Comparison of ENCODE assay signal across 8 mouse cellular contexts in genomic region chr6:134898095-134898965, GRCm38 (mm10). TPM values are rescaled to one million over a fixed set of nuclear protein-coding genes. Genes with fewer than 3 reads are reported as not detected.
DNase-seq lines count a peak whose midpoint lies in the region; ATAC-seq and TF ChIP-seq lines count a peak whose summit lies in the region.

TSS of gene Gpr19 (minus strand) at chr6:134898578.

- DNase-seq in 3T3-L1 (ENCODE audit: low read depth, low spot score) = peak; percentile 98
- DNase-seq in adrenal gland, postnatal 4 days (ENCODE audit: low spot score in 2 of 2) = peak; percentile 74 to 78
- DNase-seq in embryonic facial prominence, embryonic 14.5 days (ENCODE audit: low spot score) = peak; percentile 97
- DNase-seq in heart, adult 8-10 months (ENCODE audit: low spot score) = peak; percentile 92
- DNase-seq in kidney, adult 8-10 months = peak; percentile 90
- DNase-seq in limb, embryonic 14.5 days (ENCODE audit: low spot score) = peak; percentile 94
- DNase-seq in spleen, postnatal 14 days (ENCODE audit: low spot score in 2 of 2) = peak; percentile 68 to 72

- H3K4me2 ChIP-seq in embryonic facial prominence, embryonic 14.5 days (ENCODE audit: low read depth, low read length) = peak within 1 kb of the TSS; percentile 70
- H3K4me2 ChIP-seq in limb, embryonic 14.5 days (replicated peaks; ENCODE audit: low read depth, low read length, severe bottlenecking) = peak within 1 kb of the TSS; percentile 49
- H3K4me2 ChIP-seq in midbrain, embryonic 16.5 days (ENCODE audit: low read length) = peak within 1 kb of the TSS; percentile 82

- TF ChIP-seq POLR2A in limb, embryonic 14.5 days (IDR thresholded peaks at IDR 0.05; ENCODE audit: borderline replicate concordance, extremely low read depth, insufficient read depth, insufficient read length) = peak; percentile 98

- under 1% methylated on average over 51 of the region's 51 CpGs for WGBS in embryonic facial prominence, embryonic 14.5 days
- WGBS in limb, embryonic 14.5 days = under 1% methylated on average over 51 of the region's 51 CpGs
- WGBS in midbrain, embryonic 16.5 days = under 1% methylated on average over 51 of the region's 51 CpGs

- peak within 1 kb of the TSS; percentile 62 for H3K4me3 ChIP-seq in embryonic facial prominence, embryonic 14.5 days (ENCODE audit: low read depth, low read length)
- peak within 1 kb of the TSS; percentile 57 for H3K4me3 ChIP-seq in limb, embryonic 14.5 days (replicated peaks; ENCODE audit: low read length)
- H3K4me3 ChIP-seq in midbrain, embryonic 16.5 days (ENCODE audit: low read depth, low read length) = peak within 1 kb of the TSS; percentile 62

- ATAC-seq in embryonic facial prominence, embryonic 14.5 days (ENCODE audit: low read depth) = peak; percentile 95
- ATAC-seq in limb, embryonic 14.5 days (ENCODE audit: low FRiP score, low read depth) = peak; percentile 95
- peak; percentile 94 for ATAC-seq in midbrain, embryonic 16.5 days

- peaks cover 6% of the 10 kb centered on the region for H3K4me1 ChIP-seq in embryonic facial prominence, embryonic 14.5 days (ENCODE audit: control insufficient read depth, insufficient read depth, low read length)
- peaks cover 6% of the 10 kb centered on the region for H3K4me1 ChIP-seq in limb, embryonic 14.5 days (ENCODE audit: control insufficient read depth, insufficient read depth, low read length)
- H3K4me1 ChIP-seq in midbrain, embryonic 16.5 days (ENCODE audit: control insufficient read depth, insufficient read depth, low read length) = peaks cover 8% of the 10 kb centered on the region

- no peaks in the 10 kb centered on the region for H3K27me3 ChIP-seq in embryonic facial prominence, embryonic 14.5 days (replicated peaks; ENCODE audit: control insufficient read depth, insufficient read depth, low read length)
- no peaks in the 10 kb centered on the region for H3K27me3 ChIP-seq in limb, embryonic 14.5 days (ENCODE audit: control insufficient read depth, insufficient read depth, low read length)
- no peaks in the 10 kb centered on the region for H3K27me3 ChIP-seq in midbrain, embryonic 16.5 days (ENCODE audit: control insufficient read depth, insufficient read depth, low read depth, low read length)

- H3K27ac ChIP-seq in embryonic facial prominence, embryonic 14.5 days (replicated peaks; ENCODE audit: low read depth, low read length) = peak within 1 kb of the TSS; percentile 100
- H3K27ac ChIP-seq in limb, embryonic 14.5 days (replicated peaks; ENCODE audit: low read depth, low read length) = peak within 1 kb of the TSS; percentile 98
- peak within 1 kb of the TSS; percentile 100 for H3K27ac ChIP-seq in midbrain, embryonic 16.5 days (ENCODE audit: low read length)

- H3K9me3 ChIP-seq in embryonic facial prominence, embryonic 14.5 days (ENCODE audit: control insufficient read depth, low read length) = no peaks in the 10 kb centered on the region
- H3K9me3 ChIP-seq in limb, embryonic 14.5 days (ENCODE audit: control insufficient read depth, low read length) = no peaks in the 10 kb centered on the region
- no peaks in the 10 kb centered on the region for H3K9me3 ChIP-seq in midbrain, embryonic 16.5 days (replicated peaks; ENCODE audit: control insufficient read depth, low read length, poor library complexity, severe bottlenecking)

- no peaks in the 10 kb centered on the region for H3K36me3 ChIP-seq in embryonic facial prominence, embryonic 14.5 days (ENCODE audit: control insufficient read depth, insufficient read depth, low read length)
- H3K36me3 ChIP-seq in limb, embryonic 14.5 days (ENCODE audit: control insufficient read depth, insufficient read depth, low read length) = no peaks in the 10 kb centered on the region
- H3K36me3 ChIP-seq in midbrain, embryonic 16.5 days (ENCODE audit: control insufficient read depth, insufficient read depth, low read length) = no peaks in the 10 kb centered on the region

- H3K9ac ChIP-seq in embryonic facial prominence, embryonic 14.5 days (ENCODE audit: low read depth, low read length) = peak within 1 kb of the TSS; percentile 82
- H3K9ac ChIP-seq in limb, embryonic 14.5 days (ENCODE audit: low read depth, low read length, severe bottlenecking) = peak within 1 kb of the TSS; percentile 78
- peak within 1 kb of the TSS; percentile 91 for H3K9ac ChIP-seq in midbrain, embryonic 16.5 days (ENCODE audit: low read depth, low read length)

RNA-seq across cellular contexts. Expression of gene Gpr19, which starts in this region (rescaled TPM):
- 10 to 100 TPM; 13.6 to 16.4 TPM for total RNA-seq in adrenal gland, postnatal 4 days (2021)
- polyA plus RNA-seq in embryonic facial prominence, embryonic 14.5 days (2014; fragmentation: Nextera tagmentation; extraction: Ambion mirVana) = 8.0 and 8.8 TPM in 2 replicates
- 1 to 10 TPM; 2.6 to 5.8 (median 3.9) TPM for total RNA-seq in heart, adult 8-10 months (2022)
- 8.9 and 11.5 TPM in 2 replicates for polyA plus RNA-seq in limb, embryonic 14.5 days (2012; rRNA removed)
- 7.5 and 7.9 TPM in 2 replicates for polyA plus RNA-seq in limb, embryonic 14.5 days (2014; fragmentation: Nextera tagmentation; extraction: Ambion mirVana)
- polyA plus RNA-seq in midbrain, embryonic 16.5 days (2015; fragmentation: Nextera tagmentation; extraction: Ambion mirVana) = 44.7 and 46.8 TPM in 2 replicates

Comparison
In these comparisons a context has a peak if more than half of its experiments do, and no peak if none do; other contexts are left out.
1. Peak in every context shown above with its lines: DNase-seq, ATAC-seq, H3K4me3 ChIP-seq and H3K27ac ChIP-seq.